Mouse (Mus musculus) right cerebral cortex, adult 18-20 months (tissue): ENCODE results near the gene Nfkb1.

Experiments used
- DNase-seq: peaks from one replicate; pipeline ENCODE4 v3.0.0; 2022; ENCODE audit warnings: mixed read lengths

The Nfkb1 gene

GRCm38 (mm10) chr3:135691191-135692131, at the start of gene Nfkb1:
Gene Nfkb1 (minus strand): TSS chr3:135691547.
- DNase-seq = peak; percentile 70

- DNase-seq = no peak
Observed at GRCm38 (mm10) chr3:135740711-135741110, 49.4 kb upstream of the Nfkb1 start.

GRCm38 (mm10) chr3:135734736-135735135, 43.4 kb upstream of the Nfkb1 start:
- DNase-seq = no peak

- no peak for DNase-seq
Observed at GRCm38 (mm10) chr3:135732747-135733445, 41.5 kb upstream of the Nfkb1 start.

GRCm38 (mm10) chr3:135731292-135732047, 40.1 kb upstream of the Nfkb1 start:
- DNase-seq = peak; percentile 96

- DNase-seq = no peak
Observed at GRCm38 (mm10) chr3:135730790-135731189, 39.4 kb upstream of the Nfkb1 start.

- no peak for DNase-seq
Observed at GRCm38 (mm10) chr3:135729575-135729974, 38.2 kb upstream of the Nfkb1 start.

- DNase-seq = no peak
Observed at GRCm38 (mm10) chr3:135728900-135729299, 37.6 kb upstream of the Nfkb1 start.

GRCm38 (mm10) chr3:135727339-135727738, 36.0 kb upstream of the Nfkb1 start:
- no peak for DNase-seq

GRCm38 (mm10) chr3:135726521-135727275, 35.4 kb upstream of the Nfkb1 start:
- no peak for DNase-seq

- no peak for DNase-seq
Observed at GRCm38 (mm10) chr3:135726023-135726422, 34.7 kb upstream of the Nfkb1 start.

- DNase-seq = no peak
Observed at GRCm38 (mm10) chr3:135722104-135722503, 30.8 kb upstream of the Nfkb1 start.

GRCm38 (mm10) chr3:135719969-135720368, 28.6 kb upstream of the Nfkb1 start:
- no peak for DNase-seq

- DNase-seq = no peak
Observed at GRCm38 (mm10) chr3:135719179-135719532, 27.8 kb upstream of the Nfkb1 start.

- DNase-seq = no peak
Observed at GRCm38 (mm10) chr3:135718323-135719178, 27.2 kb upstream of the Nfkb1 start.

GRCm38 (mm10) chr3:135713016-135713950, 21.9 kb upstream of the Nfkb1 start:
- DNase-seq = peak; percentile 17

GRCm38 (mm10) chr3:135711613-135712012, 20.3 kb upstream of the Nfkb1 start:
- DNase-seq = no peak

GRCm38 (mm10) chr3:135711040-135711570, 19.8 kb upstream of the Nfkb1 start:
- DNase-seq = no peak

- DNase-seq = no peak
Observed at GRCm38 (mm10) chr3:135703307-135703706, 12.0 kb upstream of the Nfkb1 start.

GRCm38 (mm10) chr3:135702658-135703057, 11.3 kb upstream of the Nfkb1 start:
- DNase-seq = peak; percentile 58
